Mouse (Mus musculus) hindbrain, embryonic 13.5 days (tissue): ENCODE measurements at regions not wholly inside any gene's neighbourhood (a gene's known extent, or its start where the extent isn't known, plus 50 kb on each side); places are given as distances from the start of the nearest gene placed in this dataset.

Experiments
- ATAC-seq: fragments of 200-750 bp; cut with Nextera tagmentation; 2 replicates; pipeline ENCODE4 v1.8.0; 2017; ENCODE audit warnings: moderate TSS enrichment; ENCODE audit not compliant: low FRiP score
- H3K27ac ChIP-seq: fragments of 300-500 bp; sonication (generic); 2 replicates; pipeline ENCODE4 v1.5.1; 2015; ENCODE audit warnings: inconsistent platforms, mild to moderate bottlenecking, moderate library complexity
- H3K27me3 ChIP-seq: fragments of 300-500 bp; sonication (generic); 2 replicates; pipeline ENCODE4 v1.6.1; 2015; ENCODE audit warnings: mild to moderate bottlenecking, inconsistent platforms
- H3K36me3 ChIP-seq: fragments of 300-500 bp; sonication (generic); 2 replicates; pipeline ENCODE4 v1.6.1; 2015; ENCODE audit warnings: mild to moderate bottlenecking, inconsistent platforms
- H3K4me1 ChIP-seq: fragments of 300-500 bp; sonication (generic); replicated peaks from 2 replicates; pipeline ENCODE4 v1.6.1; 2015; ENCODE audit warnings: inconsistent platforms
- H3K4me2 ChIP-seq: fragments of 300-500 bp; sonication (generic); 2 replicates; pipeline ENCODE4 v1.6.1; 2015; ENCODE audit warnings: inconsistent platforms, mild to moderate bottlenecking, moderate library complexity
- H3K4me3 ChIP-seq: fragments of 300-500 bp; sonication (generic); 2 replicates; pipeline ENCODE4 v1.5.1; 2015; ENCODE audit warnings: mild to moderate bottlenecking, inconsistent platforms
- H3K9ac ChIP-seq: fragments of 300-500 bp; sonication (generic); 2 replicates; pipeline ENCODE4 v1.6.1; 2015; ENCODE audit warnings: mild to moderate bottlenecking, inconsistent platforms
- H3K9me3 ChIP-seq: fragments of 300-500 bp; sonication (generic); 2 replicates; pipeline ENCODE4 v1.6.1; 2016; ENCODE audit warnings: inconsistent platforms
- WGBS: fragments of 180-500 bp; shearing (Covaris S2); methylation state at CpG from one replicate; pipeline ENCODE4 v1.1.7; 2015; 5-methylcytosine and 5-hydroxymethylcytosine counted together

- Histone ChIP-seq H3K9ac (no peak overlapping the region), H3K27ac (peak overlapping the region; percentile 49; the same call in 1 of the 2 replicates), H3K9me3 (no peaks in the 10 kb centered on the region), H3K36me3 (no peaks in the 10 kb centered on the region), H3K4me3 (no peak overlapping the region), H3K4me2 (no peak overlapping the region), H3K27me3 (no peaks in the 10 kb centered on the region), H3K4me1 (no peaks in the 10 kb centered on the region)
- peak; percentile 79 for ATAC-seq
- WGBS = 56% methylated on average over 8 of the region's 8 CpGs
These were observed 230.3 kb upstream of the G2e3 start for GRCm38 (mm10) chr12:51117436-51118020.

- no peak for ATAC-seq
- no peak overlapping the region for H3K4me3 ChIP-seq
- H3K27me3 ChIP-seq = no peaks in the 10 kb centered on the region
- no peak overlapping the region for H3K9ac ChIP-seq
- no peaks in the 10 kb centered on the region for H3K9me3 ChIP-seq
- H3K4me1 ChIP-seq = no peaks in the 10 kb centered on the region
- no peak overlapping the region for H3K27ac ChIP-seq
- H3K4me2 ChIP-seq = no peak overlapping the region
- WGBS = 48% methylated on average over 4 of the region's 4 CpGs
- no peaks in the 10 kb centered on the region for H3K36me3 ChIP-seq
These were observed 236.1 kb upstream of the G2e3 start for GRCm38 (mm10) chr12:51111811-51112210.

DNA sequence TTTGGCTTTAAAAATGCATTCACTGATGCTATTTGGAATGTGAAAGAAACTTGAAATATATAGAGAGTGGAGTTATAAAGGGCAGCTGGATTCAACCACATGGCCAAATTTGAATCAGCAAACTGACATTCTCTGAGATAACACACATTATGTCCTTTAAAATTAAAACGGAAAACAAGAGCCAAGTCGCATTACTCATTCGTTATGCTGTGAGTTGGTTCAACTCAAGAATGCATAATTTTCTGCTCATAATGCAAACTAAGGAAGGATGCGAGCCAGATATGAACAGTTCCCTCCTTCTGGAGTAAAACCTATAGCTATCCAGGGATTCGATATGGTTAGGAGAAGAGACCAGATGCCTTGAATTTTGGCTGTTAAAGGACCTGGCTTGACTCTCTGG lies 239.8 kb upstream of the G2e3 start:
- no peak for ATAC-seq
- H3K4me3 ChIP-seq = no peak overlapping the region
- no peak overlapping the region for H3K27ac ChIP-seq
- no peaks in the 10 kb centered on the region for H3K4me1 ChIP-seq
- no peak overlapping the region for H3K4me2 ChIP-seq
- H3K36me3 ChIP-seq = no peaks in the 10 kb centered on the region
- no peaks in the 10 kb centered on the region for H3K27me3 ChIP-seq
- H3K9ac ChIP-seq = no peak overlapping the region
- 93% methylated on average over 5 of the region's 5 CpGs for WGBS
- H3K9me3 ChIP-seq = no peaks in the 10 kb centered on the region

DNA sequence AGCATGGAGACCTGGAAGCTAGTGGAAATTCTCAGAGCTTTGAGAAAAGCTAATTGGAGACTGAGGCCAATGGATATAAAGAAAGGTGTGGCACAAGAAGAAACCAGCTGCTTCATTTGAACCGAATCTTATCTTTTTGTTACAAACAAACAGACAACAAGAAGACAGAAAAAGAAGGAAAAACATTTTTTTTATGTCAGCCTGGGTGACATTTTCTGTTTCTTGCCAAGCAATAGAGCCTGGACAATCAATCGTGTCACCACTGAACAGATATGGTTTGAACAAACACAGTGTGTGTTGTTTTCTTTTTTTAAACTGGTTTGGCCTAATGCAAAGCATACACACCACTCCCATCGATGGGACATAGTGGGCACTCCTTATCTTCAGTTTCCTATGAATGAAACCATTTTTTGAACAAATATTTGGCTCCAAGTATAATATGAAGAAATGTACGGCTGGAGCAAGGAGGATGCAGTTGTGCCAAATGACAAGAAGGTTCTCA lies 244.3 kb upstream of the G2e3 start:
- Histone ChIP-seq H3K9me3 (no peaks in the 10 kb centered on the region), H3K36me3 (no peaks in the 10 kb centered on the region), H3K4me2 (no peak overlapping the region), H3K27ac (no peak overlapping the region), H3K27me3 (no peaks in the 10 kb centered on the region), H3K4me1 (no peaks in the 10 kb centered on the region), H3K9ac (no peak overlapping the region), H3K4me3 (no peak overlapping the region)
- ATAC-seq = no peak
- 91% methylated on average over 4 of the region's 4 CpGs for WGBS

DNA sequence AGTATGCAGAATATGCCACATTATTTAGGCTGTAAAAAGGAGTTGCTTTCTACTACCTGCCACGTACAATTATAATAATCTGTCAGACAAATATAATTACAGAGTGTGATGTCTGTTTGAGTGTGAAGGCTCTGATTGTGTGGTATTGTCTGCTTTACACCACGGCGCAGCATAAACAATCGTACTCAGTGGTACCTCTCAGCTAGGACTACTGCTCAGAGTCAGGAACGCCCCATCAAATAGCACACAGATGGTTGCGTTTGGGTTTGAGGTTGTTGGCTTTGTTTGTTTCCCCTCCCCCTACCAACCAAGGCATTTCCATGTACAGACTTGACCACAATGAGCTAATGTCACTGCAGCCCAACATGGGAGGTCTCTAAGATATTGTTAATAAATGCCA lies 246.2 kb upstream of the G2e3 start:
- Histone ChIP-seq H3K4me2 (no peak overlapping the region), H3K4me1 (no peaks in the 10 kb centered on the region), H3K36me3 (no peaks in the 10 kb centered on the region), H3K27ac (no peak overlapping the region), H3K9me3 (no peaks in the 10 kb centered on the region), H3K9ac (no peak overlapping the region), H3K27me3 (no peaks in the 10 kb centered on the region), H3K4me3 (no peak overlapping the region)
- WGBS = 80% methylated on average over 6 of the region's 6 CpGs
- ATAC-seq = no peak

GRCm38 (mm10) chr12:51100868-51101267 lies 247.0 kb upstream of the G2e3 start:
- no peaks in the 10 kb centered on the region for H3K27me3 ChIP-seq
- H3K36me3 ChIP-seq = no peaks in the 10 kb centered on the region
- H3K4me2 ChIP-seq = no peak overlapping the region
- H3K4me3 ChIP-seq = no peak overlapping the region
- H3K9me3 ChIP-seq = no peaks in the 10 kb centered on the region
- H3K9ac ChIP-seq = no peak overlapping the region
- no peak overlapping the region for H3K27ac ChIP-seq
- H3K4me1 ChIP-seq = no peaks in the 10 kb centered on the region
- no peak for ATAC-seq
- 85% methylated on average over 5 of the region's 5 CpGs for WGBS

GRCm38 (mm10) chr12:51095974-51096373 lies 251.9 kb upstream of the G2e3 start:
- no peak overlapping the region for H3K27ac ChIP-seq
- H3K9ac ChIP-seq = no peak overlapping the region
- no peak overlapping the region for H3K4me2 ChIP-seq
- H3K27me3 ChIP-seq = no peaks in the 10 kb centered on the region
- no peaks in the 10 kb centered on the region for H3K9me3 ChIP-seq
- H3K36me3 ChIP-seq = no peaks in the 10 kb centered on the region
- H3K4me1 ChIP-seq = no peaks in the 10 kb centered on the region
- no peak for ATAC-seq
- H3K4me3 ChIP-seq = no peak overlapping the region
- 74% methylated on average over 4 of the region's 4 CpGs for WGBS

- Histone ChIP-seq H3K4me1 (no peaks in the 10 kb centered on the region), H3K9me3 (no peaks in the 10 kb centered on the region), H3K27ac (no peak overlapping the region), H3K27me3 (no peaks in the 10 kb centered on the region), H3K9ac (no peak overlapping the region), H3K36me3 (no peaks in the 10 kb centered on the region), H3K4me3 (no peak overlapping the region), H3K4me2 (no peak overlapping the region)
- no peak for ATAC-seq
- WGBS = 92% methylated on average over 7 of the region's 7 CpGs
These were observed 258.5 kb upstream of the G2e3 start for GRCm38 (mm10) chr12:51089324-51089723.

GRCm38 (mm10) chr12:51081809-51082208 lies 266.1 kb upstream of the G2e3 start:
- WGBS = 44% methylated on average over 8 of the region's 8 CpGs
- Histone ChIP-seq H3K27me3 (no peaks in the 10 kb centered on the region), H3K4me1 (peaks cover 4% of the 10 kb centered on the region), H3K4me3 (no peak overlapping the region), H3K9ac (no peak overlapping the region), H3K36me3 (no peaks in the 10 kb centered on the region), H3K27ac (no peak overlapping the region), H3K9me3 (no peaks in the 10 kb centered on the region), H3K4me2 (no peak overlapping the region)
- peak; percentile 63 for ATAC-seq

DNA sequence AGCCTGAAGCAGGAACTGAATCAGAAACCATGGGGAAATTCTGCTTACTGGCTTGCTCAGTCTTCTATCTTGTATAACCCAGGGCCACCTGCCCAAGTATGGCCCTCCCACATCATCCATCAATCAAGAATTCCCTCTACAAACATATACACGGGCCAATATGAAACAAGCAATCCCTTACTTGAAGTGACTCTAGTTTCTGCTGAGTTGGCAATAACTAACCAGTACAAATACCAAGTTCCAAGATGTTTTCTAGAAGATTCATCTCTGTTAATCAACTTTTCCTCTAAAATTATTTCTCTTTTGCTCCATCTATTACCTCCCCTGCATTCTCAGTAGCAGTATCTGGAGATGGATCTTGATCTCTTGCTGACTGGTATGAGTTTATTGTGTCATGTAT lies 274.4 kb upstream of the G2e3 start:
- Histone ChIP-seq H3K27me3 (no peaks in the 10 kb centered on the region), H3K4me3 (no peak overlapping the region), H3K36me3 (no peaks in the 10 kb centered on the region), H3K27ac (no peak overlapping the region), H3K4me1 (no peaks in the 10 kb centered on the region), H3K4me2 (no peak overlapping the region), H3K9ac (no peak overlapping the region), H3K9me3 (no peaks in the 10 kb centered on the region)
- no peak for ATAC-seq
- 74% methylated on average over 1 of the region's 1 CpGs for WGBS

- Histone ChIP-seq H3K4me2 (no peak overlapping the region), H3K36me3 (no peaks in the 10 kb centered on the region), H3K27ac (no peak overlapping the region), H3K4me3 (no peak overlapping the region), H3K9me3 (no peaks in the 10 kb centered on the region), H3K9ac (no peak overlapping the region), H3K4me1 (no peaks in the 10 kb centered on the region), H3K27me3 (no peaks in the 10 kb centered on the region)
- no peak for ATAC-seq
- WGBS = 86% methylated on average over 3 of the region's 3 CpGs
These were observed 286.9 kb upstream of the G2e3 start for GRCm38 (mm10) chr12:51060931-51061330.

- Histone ChIP-seq H3K9me3 (no peaks in the 10 kb centered on the region), H3K27ac (no peak overlapping the region), H3K9ac (no peak overlapping the region), H3K36me3 (no peaks in the 10 kb centered on the region), H3K27me3 (no peaks in the 10 kb centered on the region), H3K4me1 (no peaks in the 10 kb centered on the region), H3K4me3 (no peak overlapping the region; the same call in 1 of the 2 replicates), H3K4me2 (peak overlapping the region; percentile 30)
- no peak for ATAC-seq
- WGBS = 22% methylated on average over 12 of the region's 12 CpGs
These were observed 289.3 kb upstream of the G2e3 start for GRCm38 (mm10) chr12:51058569-51058968.

- Histone ChIP-seq H3K27ac (peak overlapping the region; percentile 23; the same call in 1 of the 2 replicates), H3K27me3 (no peaks in the 10 kb centered on the region), H3K36me3 (no peaks in the 10 kb centered on the region), H3K9me3 (no peaks in the 10 kb centered on the region), H3K4me1 (no peaks in the 10 kb centered on the region), H3K4me2 (peak overlapping the region; percentile 30; the same call in 1 of the 2 replicates), H3K4me3 (no peak overlapping the region), H3K9ac (no peak overlapping the region)
- ATAC-seq = no peak
- 71% methylated on average over 10 of the region's 10 CpGs for WGBS
These were observed 289.8 kb upstream of the G2e3 start for GRCm38 (mm10) chr12:51058104-51058503.
